Mouse (Mus musculus): ENCODE results near the gene Catsper1.

Catsper1 gene

DNA sequence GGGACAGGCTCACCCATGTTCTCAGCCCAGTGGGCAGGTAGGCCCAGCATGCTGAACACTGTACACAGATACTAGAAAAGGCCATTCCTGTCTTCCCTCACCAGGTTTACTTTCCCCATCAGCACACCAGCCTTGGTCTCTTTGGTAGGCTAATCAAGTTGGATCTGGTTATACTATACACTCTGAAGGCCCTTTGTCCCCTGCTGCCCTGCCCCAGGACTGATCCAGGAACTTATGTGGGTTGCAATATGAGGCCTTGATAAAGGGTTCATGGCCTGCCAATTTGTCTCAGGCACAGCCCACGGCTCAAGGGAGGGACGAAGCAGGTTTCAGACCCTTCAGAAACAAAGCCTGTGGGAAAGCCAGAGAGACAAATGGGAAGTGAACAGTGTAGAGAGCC, 18.1 kb downstream of the Catsper1 start:
- no peak for DNase-seq (ENCODE audit: low spot score in 2 of 2)

DNA sequence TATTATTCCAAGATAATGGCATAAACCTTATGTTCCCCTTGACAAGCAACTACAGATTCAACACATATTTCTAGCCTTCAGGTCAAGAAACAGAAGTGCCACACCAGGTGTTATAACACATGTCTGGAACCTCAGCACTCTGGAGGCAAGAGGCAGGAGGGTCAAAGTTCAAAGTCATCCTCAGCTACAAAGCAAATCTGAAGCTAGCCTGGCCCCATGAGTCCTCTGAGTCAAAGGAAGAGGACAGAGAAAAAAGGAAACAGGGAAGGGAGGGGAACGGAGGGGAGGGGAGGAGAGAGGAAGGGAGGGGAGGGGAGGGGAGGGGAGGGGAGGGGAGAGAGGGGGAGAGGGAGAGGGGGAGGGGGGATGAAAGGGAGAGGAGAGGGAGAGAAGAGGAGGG, 20.5 kb downstream of the Catsper1 start:
- no peak for DNase-seq (ENCODE audit: low spot score in 2 of 2)

DNA sequence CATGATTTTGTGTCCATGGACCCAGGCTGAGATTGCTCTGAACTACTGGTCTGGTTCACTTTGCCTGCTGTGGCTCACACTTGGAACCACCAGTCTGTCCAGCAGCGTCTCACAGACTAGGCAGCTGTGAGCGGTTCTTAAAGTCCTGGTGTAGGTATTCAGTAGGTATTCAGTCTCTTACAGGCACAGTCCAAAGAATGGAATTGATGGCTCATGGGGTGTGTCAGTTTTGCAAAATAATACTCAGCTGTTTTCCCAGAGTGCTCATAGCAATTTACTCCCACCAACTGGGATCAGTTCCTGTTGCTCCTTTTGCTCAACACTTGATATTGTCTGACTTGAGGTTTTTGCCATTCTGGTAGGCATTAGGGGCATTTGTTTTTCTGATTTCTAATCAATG, 26.6 kb downstream of the Catsper1 start:
- no peak for DNase-seq (ENCODE audit: low spot score in 2 of 2)

DNA sequence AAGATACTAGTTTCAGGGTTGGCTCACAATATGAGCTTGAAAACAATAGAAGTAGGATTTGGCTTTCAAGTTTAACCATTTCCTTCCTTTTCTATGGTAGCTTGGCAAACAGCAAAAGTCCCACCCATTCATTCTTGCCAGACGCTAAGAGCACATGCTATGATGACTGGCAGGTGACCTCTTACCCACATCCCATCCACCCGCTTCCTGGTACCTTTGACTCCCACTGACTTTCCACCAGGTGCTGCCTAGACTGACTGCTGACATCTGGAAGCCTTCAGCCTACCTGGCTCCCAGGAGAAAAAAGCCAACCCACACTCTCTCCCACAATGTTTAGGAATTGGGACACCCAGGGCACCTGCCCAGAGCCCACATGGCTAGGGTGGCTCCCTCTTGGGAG, 28.6 kb downstream of the Catsper1 start:
- DNase-seq (ENCODE audit: low spot score in 2 of 2), result no peak

DNA sequence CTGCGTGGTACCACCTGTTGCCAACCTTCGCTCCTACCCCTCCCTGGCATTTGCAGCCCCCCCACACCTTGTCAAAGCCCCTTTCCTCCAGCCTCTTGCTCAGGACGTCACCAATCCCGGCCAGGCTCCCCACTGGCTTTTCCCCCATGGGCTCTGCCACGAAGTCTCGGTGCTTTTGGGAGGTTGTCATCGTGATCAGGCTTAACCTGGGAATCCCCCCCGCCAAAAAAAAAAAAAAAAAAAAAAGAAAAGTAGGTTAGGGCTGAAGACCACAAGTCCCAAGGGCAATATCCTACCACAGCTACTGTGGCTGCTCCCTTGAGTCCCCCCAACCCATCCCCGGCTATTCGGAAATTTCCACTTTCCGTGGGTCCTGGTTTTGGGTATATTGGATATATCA, 30.2 kb downstream of the Catsper1 start:
- DNase-seq (ENCODE audit: low spot score in 2 of 2), result no peak

DNA sequence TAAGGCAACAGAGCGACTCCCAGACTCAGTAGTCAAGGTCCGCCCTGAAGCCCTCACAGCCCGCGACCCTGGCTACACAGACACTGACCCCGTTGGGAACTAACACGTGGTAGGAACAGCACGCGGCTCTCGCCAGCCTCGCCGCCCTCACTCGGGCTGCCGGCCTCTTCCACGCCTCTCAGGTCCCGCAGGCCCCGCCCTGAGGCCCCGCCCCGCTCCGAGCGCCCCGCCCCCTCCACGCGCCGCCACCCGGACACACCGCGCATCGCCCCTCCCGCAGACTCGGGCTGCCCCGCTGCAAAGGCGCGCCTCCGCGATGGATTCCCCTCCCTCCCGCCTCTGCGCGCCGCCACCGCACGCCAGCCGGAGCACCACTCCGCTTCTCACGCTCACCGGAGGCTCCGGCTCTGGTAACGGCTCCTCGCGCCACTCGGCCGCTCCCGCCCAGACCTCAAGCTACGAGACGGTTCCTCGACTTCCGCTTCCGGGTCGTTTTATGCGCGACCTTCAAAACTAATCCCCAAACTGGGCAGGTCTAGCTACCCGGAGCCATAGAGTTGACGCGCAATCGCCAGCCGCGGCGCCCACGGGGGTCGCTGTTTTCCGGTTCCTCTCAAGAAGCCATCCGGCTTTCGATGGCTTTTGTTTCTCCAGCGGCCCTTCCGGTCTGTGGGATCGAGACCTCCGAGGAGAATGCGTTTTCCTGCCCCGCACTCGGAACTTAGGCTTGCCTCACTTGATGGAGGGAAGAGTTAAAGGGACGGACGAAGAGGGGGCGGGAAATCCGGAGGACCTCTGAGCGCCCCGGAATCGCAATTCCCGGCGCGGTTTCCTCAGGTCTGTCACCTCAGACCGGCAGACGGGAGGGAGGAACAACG, 30.9 kb downstream of the Catsper1 start, which contains the start of gene Eif1ad:
Gene Eif1ad (plus strand): TSS at position 567 of the 878 bp plus-strand sequence.
- peak; percentile 96 for DNase-seq (ENCODE audit: low spot score in 2 of 2)

DNA sequence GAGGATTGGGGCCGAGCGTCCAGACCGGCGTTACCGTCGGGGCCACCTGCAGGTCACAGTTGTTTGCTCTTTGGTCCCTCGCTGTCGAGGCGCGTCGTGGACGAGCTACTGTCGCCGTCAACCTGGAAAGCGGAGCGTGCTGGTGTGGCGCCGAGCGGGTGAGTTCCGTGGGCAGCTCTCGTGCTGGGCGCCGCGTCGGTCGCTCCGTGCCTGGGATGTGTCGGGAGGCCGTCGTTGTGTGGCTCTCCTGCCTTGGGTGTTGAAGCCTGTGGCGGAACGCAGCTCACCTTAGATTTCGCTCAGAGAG, 31.5 kb downstream of the Catsper1 start, which contains the start of gene Banf1:
Gene Banf1 (minus strand): TSS at position 116 of the 307 bp plus-strand sequence.
- no peak for DNase-seq (ENCODE audit: low spot score in 2 of 2)

DNA sequence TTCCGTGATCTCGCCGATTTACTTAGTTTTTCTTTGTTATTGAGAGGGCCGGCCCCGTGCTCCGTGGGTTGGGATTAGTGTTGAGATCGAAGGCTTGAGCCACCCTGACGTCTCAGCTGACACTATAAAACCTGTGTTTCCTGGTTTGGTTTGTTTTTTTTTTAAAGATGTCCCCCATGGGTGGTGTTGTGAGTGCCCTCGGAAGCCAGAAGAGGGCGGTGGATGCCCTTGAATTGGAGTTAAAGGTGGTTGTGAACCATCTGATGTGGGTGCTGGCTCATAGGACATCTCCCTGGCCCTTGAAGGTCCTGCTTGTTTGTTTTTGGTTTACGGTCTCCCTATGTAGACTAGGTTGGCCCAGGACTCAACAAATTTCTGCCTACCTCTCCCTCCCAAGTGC, 31.9 kb downstream of the Catsper1 start:
- DNase-seq (ENCODE audit: low spot score in 2 of 2), result no peak

DNA sequence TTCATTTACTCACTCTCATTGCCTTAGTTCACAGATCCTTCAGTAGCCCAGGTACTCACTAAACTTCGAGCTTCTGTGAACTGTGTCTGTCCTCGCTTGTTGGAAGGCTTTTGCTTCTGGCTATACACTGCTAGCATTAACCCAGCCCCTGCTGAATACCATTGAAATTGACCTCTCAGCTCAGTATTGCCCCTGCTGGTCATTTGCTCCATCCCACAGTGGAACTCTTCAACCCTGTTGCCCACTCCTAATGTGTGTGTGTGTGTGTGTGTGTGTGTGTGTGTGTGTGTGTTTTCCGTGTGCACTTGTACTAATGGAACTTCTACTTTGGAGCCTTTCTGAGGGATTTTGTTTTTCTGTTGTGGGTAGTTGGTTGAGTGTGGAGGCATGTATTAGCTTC, 35.4 kb downstream of the Catsper1 start:
- no peak for DNase-seq (ENCODE audit: low spot score in 2 of 2)

DNA sequence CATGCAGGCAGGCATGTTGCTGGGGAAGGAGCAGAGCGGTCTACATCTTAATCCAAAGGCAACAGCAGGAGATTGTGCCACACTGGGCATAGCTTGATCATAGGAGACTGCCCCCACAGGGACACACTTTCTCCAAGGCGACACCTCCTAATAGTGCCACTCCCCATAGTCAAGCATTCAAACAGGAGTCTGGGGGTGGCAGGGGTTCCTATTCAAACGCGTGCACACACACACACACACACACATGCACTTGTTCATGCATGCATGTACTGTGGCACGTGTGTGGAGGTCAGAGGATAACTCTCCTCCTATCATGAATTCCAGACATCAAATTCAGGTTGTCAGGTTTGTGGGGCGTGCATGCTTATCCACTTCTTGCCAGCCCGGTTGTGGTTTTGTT, 37.2 kb downstream of the Catsper1 start:
- no peak for DNase-seq (ENCODE audit: low spot score in 2 of 2)

DNA sequence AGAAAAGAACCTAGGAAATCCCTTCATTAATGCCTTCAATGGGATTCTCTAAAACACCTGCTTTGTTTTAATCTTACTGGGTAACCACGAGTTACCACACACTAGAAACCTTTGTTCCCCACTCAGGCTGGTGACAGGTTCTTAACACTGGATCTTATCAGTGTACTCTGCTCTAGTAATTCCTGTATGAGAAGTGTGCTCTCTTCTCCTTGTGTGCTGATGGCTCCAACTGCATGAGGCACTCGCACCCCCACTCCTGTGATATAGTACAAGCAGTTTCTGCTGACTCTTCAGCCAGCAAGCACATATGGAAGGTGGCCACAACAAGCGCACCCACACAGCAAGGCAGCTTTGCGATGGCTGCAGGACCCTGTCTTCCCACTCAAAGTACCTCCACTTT, 38.6 kb downstream of the Catsper1 start:
- DNase-seq (ENCODE audit: low spot score in 2 of 2), result peak in 1 of 2 experiments; percentile 8

DNA sequence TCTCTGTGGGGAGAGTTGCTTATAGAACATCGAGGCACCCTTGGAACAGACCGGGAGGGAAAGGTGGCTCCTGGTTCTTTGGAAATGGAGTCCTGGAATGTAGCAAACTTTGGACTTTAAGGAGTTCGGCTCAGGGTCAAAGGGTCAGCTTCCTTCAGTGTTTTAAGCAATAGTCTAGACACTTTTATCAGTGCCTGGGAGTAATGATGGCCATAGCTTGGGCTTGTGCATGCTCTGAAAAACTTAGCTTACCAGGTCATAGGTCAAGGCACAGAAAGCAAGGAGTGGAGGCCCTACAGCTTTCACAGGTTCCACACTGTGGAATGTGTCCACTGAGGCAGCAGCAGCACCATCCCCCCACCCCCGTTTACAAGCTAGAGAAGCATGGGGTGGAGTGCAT, 39.2 kb downstream of the Catsper1 start:
- DNase-seq (ENCODE audit: low spot score in 2 of 2), result no peak

DNA sequence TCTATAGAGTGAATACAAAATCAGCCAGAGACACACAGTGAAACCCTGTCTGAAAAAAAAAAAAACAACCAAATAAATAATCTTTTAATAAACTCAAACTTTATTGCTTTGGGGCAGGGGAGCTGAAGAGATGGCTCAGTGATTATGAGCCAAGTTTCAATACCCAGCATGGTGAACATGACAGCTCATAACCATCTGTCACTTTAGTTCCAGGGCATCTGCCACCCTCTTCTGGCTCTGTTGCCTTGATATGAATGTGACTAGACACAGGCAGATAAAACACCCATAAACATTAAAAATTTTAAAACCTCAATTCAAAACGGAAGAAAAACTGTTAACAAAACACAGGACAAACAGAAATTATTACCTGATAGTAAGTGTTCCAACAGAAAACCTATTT, 41.9 kb downstream of the Catsper1 start:
- no peak for DNase-seq (ENCODE audit: low spot score in 2 of 2)

DNA sequence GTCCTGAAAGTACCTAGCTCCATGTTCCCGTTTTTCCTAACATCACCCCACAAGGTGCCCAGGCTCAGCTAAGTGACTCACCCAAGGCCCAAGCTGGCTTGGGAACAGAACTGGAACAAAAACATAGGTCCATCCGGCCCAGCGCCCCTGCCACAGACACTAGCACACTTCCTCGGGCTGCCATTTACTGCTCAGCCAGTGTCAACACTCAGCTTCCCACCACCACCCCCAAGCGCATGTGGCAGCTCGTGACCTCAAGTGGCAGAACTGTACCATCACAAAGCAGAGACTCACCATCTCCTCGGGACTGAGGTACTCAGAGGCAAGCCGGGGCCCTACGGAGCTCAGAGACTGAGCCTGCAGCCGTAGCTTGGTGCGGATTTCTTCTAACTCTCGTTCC, 47.8 kb downstream of the Catsper1 start:
- no peak for DNase-seq (ENCODE audit: low spot score in 2 of 2)

DNA sequence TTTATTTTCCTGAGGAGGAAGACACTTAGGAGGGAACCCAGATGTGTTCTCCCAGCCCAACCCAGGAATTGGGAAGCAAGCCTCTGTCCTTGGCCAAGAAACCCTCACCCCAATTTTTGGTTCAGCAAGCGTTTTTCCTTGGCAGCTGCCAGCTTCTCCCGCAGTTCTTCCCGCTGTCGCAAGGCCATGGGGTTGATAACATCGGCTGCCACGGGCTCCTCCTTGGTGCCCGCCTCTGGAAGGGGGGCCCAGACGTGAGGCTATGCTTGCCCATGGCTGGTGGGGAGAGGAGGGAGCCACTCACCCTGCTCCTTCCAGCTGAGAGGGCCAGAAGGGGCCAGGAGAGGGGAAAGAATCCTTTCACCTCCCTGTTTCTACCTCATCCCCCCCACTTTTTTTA, 49.2 kb downstream of the Catsper1 start:
- no peak for DNase-seq (ENCODE audit: low spot score in 2 of 2)

DNA sequence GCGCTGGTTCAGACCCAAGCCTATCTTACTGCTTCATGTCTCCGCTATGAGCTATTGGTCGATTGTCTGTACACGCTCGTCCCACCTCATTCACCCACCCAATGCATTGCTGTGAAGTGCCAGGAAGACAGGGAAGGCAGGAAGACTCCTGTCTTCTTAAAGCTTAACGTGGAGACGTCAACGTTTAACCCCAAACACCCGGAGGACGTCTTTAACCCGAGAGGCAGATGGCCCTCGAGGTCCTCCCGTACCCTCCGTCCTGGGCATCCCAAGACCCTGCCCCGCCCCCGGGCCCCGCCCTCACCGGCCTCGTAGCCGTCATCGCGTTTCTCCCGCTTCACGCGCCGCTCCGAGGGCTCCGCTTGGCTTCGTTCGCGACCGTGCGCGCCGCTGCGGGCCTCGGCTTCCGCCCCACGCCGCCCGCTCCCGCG, 52.5 kb downstream of the Catsper1 start:
- peak in 1 of 2 experiments; percentile 14 for DNase-seq (ENCODE audit: low spot score in 2 of 2)

DNA sequence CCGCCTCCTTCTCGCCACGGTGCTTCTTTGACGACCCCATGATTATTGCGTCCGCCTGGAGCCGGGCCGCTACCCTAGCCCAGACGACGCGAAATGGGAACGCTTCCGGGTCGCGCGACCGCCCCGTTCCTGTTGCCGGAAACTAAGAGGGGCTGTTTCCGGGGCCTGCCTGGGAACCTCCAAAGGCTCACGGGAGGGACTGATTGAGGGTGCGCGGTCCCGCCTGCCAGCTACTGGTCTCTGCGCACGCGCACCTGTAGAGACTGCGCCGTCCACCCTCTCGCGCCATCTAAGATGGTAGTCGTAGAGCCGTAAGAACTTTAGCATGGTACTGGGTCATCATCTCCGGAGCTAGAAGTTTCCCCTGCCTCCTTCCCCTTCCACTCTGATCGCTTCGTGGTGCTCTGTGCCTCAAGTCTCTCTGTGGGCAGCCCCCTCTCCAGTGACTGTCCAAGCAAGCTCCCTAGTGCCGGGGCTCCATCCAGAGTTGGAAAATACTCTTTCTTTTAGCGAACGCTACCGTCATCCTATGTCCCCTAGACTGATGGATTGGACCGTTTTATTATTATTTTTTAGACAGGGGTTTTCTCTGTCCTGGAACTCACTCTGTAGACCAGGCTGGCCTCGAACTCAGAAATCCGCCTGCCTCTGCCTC, 53.2 kb downstream of the Catsper1 start, which contains the start of gene Sart1:
Gene Sart1 (minus strand): TSS at position 116 of the 655 bp plus-strand sequence.
- DNase-seq (ENCODE audit: low spot score in 2 of 2), result peak; percentile 94 to 95

DNA sequence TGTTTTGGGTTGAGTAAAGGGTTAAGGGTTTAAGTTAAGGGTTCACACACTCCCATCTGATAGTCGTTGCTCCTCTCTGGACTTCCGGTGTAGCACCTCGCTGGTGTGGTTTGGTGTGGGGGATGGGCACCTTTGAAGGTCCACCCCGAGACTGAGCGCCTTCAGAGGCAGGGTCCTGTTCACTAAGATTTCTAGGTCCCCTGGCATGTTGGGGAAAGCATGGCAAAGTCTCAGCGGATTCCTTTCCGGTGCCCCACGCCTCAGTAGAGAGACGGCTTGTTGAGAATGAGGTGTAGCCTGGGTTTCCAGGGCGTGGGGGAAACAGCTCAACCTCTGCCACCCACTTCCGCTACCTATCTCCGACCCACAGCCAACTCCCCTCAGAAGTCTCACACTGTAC, 54.1 kb downstream of the Catsper1 start:
- DNase-seq (ENCODE audit: low spot score in 2 of 2), result no peak

DNA sequence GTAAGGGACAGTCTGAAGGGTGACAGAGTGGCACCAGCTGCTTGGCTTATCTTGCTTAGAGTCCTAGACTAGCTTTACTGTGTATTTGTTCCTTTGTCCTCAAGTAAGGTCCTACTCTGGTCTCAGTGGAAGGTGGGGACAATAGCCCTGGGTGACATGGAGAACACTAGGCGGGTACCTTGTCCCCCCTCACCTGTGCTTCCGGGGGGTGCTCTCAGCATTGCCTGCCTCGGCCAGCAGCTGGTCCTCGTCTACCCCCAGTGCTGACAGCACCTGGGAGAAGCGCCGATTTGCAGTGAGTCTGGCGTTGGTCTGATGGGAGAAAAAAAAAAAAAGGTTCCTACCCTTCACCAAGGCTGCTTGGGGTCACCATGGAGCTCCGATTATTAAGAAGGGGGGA, 54.9 kb downstream of the Catsper1 start:
- no peak for DNase-seq (ENCODE audit: low spot score in 2 of 2)

DNA sequence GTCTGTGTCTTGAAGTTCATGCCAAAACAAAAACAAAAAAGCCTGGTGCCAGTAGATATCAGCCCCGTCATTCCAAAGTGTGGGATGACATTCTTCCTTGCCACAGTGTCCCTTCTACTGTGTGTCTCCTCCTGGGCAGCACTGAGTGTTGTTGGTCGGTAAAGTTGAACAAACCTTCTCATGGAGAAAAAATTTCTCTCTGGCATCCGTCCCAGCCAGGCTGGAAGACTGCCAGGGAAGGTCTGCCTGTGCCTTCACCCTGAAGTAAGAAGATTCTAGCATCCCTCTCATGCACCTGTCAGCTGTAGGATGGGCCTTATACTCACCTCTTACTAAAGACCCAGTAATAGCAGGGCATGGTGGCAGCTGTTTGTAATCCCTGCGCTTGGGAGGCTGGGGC, 57.4 kb downstream of the Catsper1 start:
- DNase-seq (ENCODE audit: low spot score in 2 of 2), result no peak

Measured in frontal cortex, postnatal 36 days (tissue).